Mouse (Mus musculus): ENCODE measurements around the gene Cdip1. TPM values are rescaled to one million over a fixed set of nuclear protein-coding genes. Genes with fewer than 3 reads are reported as not detected.

Gene Cdip1
- polyA plus RNA-seq, 1 experiment: 263 TPM

DNA sequence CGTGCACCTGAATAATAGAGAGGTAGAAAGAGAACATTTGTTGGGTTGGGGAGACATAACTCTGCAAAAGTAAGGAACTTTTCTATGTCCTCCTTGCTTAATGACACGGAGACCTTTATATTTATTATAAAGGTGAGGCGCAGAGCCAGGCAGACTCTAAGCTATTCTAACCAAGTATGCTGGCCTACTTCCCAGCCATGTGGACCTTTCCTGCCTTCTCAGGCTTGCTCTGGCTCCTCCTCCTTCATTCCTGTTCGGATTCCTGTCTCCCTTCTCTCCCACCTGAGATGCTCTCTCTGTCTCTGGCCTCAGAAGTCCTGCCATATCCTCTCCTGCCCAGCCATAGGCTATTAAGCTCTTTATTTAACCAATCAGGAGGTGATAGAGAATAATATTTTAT, 64.8 kb downstream of the Cdip1 start:
- no peaks in the 10 kb centered on the region; the same call in 1 of the 2 replicates for H3K4me1 ChIP-seq (ENCODE audit: control insufficient read depth, insufficient read depth, low read length)
- TF ChIP-seq CTCF (IDR thresholded peaks at IDR 0.05; ENCODE audit: borderline replicate concordance, insufficient read depth, low read depth, low read length) (no peak), POLR2A (IDR thresholded peaks at IDR 0.05; ENCODE audit: borderline replicate concordance, insufficient read depth, low read length) (no peak)
- no peak overlapping the region for H3K4me3 ChIP-seq (replicated peaks; ENCODE audit: insufficient read depth, low read depth, low read length)
- H3K27ac ChIP-seq (ENCODE audit: insufficient read depth, low read length): no peak overlapping the region
- H3K27me3 ChIP-seq (ENCODE audit: control insufficient read depth, insufficient read depth, low read length): no peaks in the 10 kb centered on the region
- no peak for DNase-seq
- 74% methylated on average over 4 of the region's 4 CpGs for WGBS

DNA sequence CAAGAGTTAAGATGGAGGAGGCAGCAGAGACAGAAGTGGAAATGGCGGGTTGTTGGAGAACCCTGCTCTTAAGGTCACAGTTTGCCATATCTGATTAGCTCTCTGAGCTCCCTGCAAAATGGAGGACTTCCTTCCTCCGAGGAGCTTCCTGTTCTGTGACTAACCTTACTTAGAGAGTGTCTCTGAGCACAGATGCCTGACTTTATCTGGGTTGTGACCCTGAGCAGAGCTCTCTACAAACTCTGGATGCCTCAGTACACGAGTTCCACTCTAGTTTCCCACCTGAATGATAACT, 67.2 kb downstream of the Cdip1 start:
- Histone ChIP-seq H3K27me3 (ENCODE audit: control insufficient read depth, insufficient read depth, low read length) (no peaks in the 10 kb centered on the region), H3K4me1 (ENCODE audit: control insufficient read depth, insufficient read depth, low read length) (no peaks in the 10 kb centered on the region; the same call in 1 of the 2 replicates), H3K4me3 (replicated peaks; ENCODE audit: insufficient read depth, low read depth, low read length) (no peak overlapping the region), H3K27ac (ENCODE audit: insufficient read depth, low read length) (no peak overlapping the region)
- 73% methylated on average over 3 of the region's 3 CpGs for WGBS
- TF ChIP-seq POLR2A (IDR thresholded peaks at IDR 0.05; ENCODE audit: borderline replicate concordance, insufficient read depth, low read length) (no peak), CTCF (IDR thresholded peaks at IDR 0.05; ENCODE audit: borderline replicate concordance, insufficient read depth, low read depth, low read length) (no peak)
- DNase-seq: no peak

GRCm38 (mm10) chr16:4722128-4722914, 67.8 kb downstream of the Cdip1 start:
- TF ChIP-seq POLR2A (IDR thresholded peaks at IDR 0.05; ENCODE audit: borderline replicate concordance, insufficient read depth, low read length) (no peak), CTCF (IDR thresholded peaks at IDR 0.05; ENCODE audit: borderline replicate concordance, insufficient read depth, low read depth, low read length) (no peak)
- 76% methylated on average over 7 of the region's 7 CpGs for WGBS
- DNase-seq: no peak
- H3K27ac ChIP-seq (ENCODE audit: insufficient read depth, low read length): no peak overlapping the region
- no peaks in the 10 kb centered on the region for H3K27me3 ChIP-seq (ENCODE audit: control insufficient read depth, insufficient read depth, low read length)
- no peak overlapping the region for H3K4me3 ChIP-seq (replicated peaks; ENCODE audit: insufficient read depth, low read depth, low read length)
- no peaks in the 10 kb centered on the region; the same call in 1 of the 2 replicates for H3K4me1 ChIP-seq (ENCODE audit: control insufficient read depth, insufficient read depth, low read length)

- TF ChIP-seq CTCF (IDR thresholded peaks at IDR 0.05; ENCODE audit: borderline replicate concordance, insufficient read depth, low read depth, low read length) (no peak), POLR2A (IDR thresholded peaks at IDR 0.05; ENCODE audit: borderline replicate concordance, insufficient read depth, low read length) (peak; percentile 30; the same call in 1 of the 2 replicates)
- no peaks in the 10 kb centered on the region for H3K27me3 ChIP-seq (ENCODE audit: control insufficient read depth, insufficient read depth, low read length)
- peak within 1 kb of the TSS; percentile 92 for H3K27ac ChIP-seq (ENCODE audit: insufficient read depth, low read length)
- peak; percentile 83 to 86 for DNase-seq
- peak within 1 kb of the TSS; percentile 95 for H3K4me3 ChIP-seq (replicated peaks; ENCODE audit: insufficient read depth, low read depth, low read length)
- WGBS: 5% methylated on average over 33 of the region's 33 CpGs
- H3K4me1 ChIP-seq (ENCODE audit: control insufficient read depth, insufficient read depth, low read length): peaks cover 9% of the 10 kb centered on the region
Observed at GRCm38 (mm10) chr16:4718753-4719518, 71.2 kb downstream of the Cdip1 start, which contains the start of gene Nmral1. Gene Nmral1 (minus strand): TSS chr16:4719356.

DNA sequence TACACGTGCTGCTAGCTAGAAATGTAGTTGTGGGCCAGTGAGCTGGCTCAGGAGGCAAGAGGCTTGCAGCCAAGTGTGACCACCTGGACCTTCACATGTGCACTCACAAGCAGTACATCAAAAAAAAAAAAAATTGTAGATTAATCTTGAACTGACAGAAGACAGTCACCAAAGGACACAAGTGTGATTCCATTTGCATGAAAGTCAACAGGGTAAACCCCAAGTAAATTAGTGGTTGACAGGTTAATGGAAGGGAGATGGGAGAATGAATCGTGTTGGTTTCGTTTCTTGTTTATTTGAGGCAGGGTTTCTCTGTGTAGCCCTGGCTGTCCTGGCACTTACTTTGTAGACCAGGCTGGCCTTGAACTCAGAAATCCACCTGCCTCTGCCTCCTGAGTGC, 72.2 kb downstream of the Cdip1 start:
- no peak overlapping the region for H3K4me3 ChIP-seq (replicated peaks; ENCODE audit: insufficient read depth, low read depth, low read length)
- H3K27me3 ChIP-seq (ENCODE audit: control insufficient read depth, insufficient read depth, low read length): no peaks in the 10 kb centered on the region
- H3K27ac ChIP-seq (ENCODE audit: insufficient read depth, low read length): no peak overlapping the region
- TF ChIP-seq POLR2A (IDR thresholded peaks at IDR 0.05; ENCODE audit: borderline replicate concordance, insufficient read depth, low read length) (no peak), CTCF (IDR thresholded peaks at IDR 0.05; ENCODE audit: borderline replicate concordance, insufficient read depth, low read depth, low read length) (no peak)
- 45% methylated on average over 3 of the region's 3 CpGs for WGBS
- H3K4me1 ChIP-seq (ENCODE audit: control insufficient read depth, insufficient read depth, low read length): peaks cover 15% of the 10 kb centered on the region
- no peak for DNase-seq

- no peaks in the 10 kb centered on the region for H3K27me3 ChIP-seq (ENCODE audit: control insufficient read depth, insufficient read depth, low read length)
Observed at GRCm38 (mm10) chr16:4713861-4714710, 76.0 kb downstream of the Cdip1 start.

GRCm38 (mm10) chr16:4711173-4711572, 78.9 kb downstream of the Cdip1 start:
- H3K27ac ChIP-seq (ENCODE audit: insufficient read depth, low read length): no peak overlapping the region; the same call in 1 of the 2 replicates
- no peak overlapping the region for H3K4me3 ChIP-seq (replicated peaks; ENCODE audit: insufficient read depth, low read depth, low read length)
- no peaks in the 10 kb centered on the region for H3K27me3 ChIP-seq (ENCODE audit: control insufficient read depth, insufficient read depth, low read length)
- H3K4me1 ChIP-seq (ENCODE audit: control insufficient read depth, insufficient read depth, low read length): peaks cover 15% of the 10 kb centered on the region
- TF ChIP-seq CTCF (IDR thresholded peaks at IDR 0.05; ENCODE audit: borderline replicate concordance, insufficient read depth, low read depth, low read length) (no peak), POLR2A (IDR thresholded peaks at IDR 0.05; ENCODE audit: borderline replicate concordance, insufficient read depth, low read length) (no peak)
- WGBS: 95% methylated on average over 4 of the region's 4 CpGs
- no peak for DNase-seq

More at GRCm38 (mm10) chr16:4713861-4714710, 76.0 kb downstream of the Cdip1 start:
- H3K4me3 ChIP-seq (replicated peaks; ENCODE audit: insufficient read depth, low read depth, low read length): no peak overlapping the region
- 37% methylated on average over 17 of the region's 17 CpGs for WGBS
- no peak for TF ChIP-seq POLR2A (IDR thresholded peaks at IDR 0.05; ENCODE audit: borderline replicate concordance, insufficient read depth, low read length)
- TF ChIP-seq CTCF (IDR thresholded peaks at IDR 0.05; ENCODE audit: borderline replicate concordance, insufficient read depth, low read depth, low read length): no peak
- H3K4me1 ChIP-seq (ENCODE audit: control insufficient read depth, insufficient read depth, low read length): peaks cover 15% of the 10 kb centered on the region
- DNase-seq: peak; percentile 72 to 76
- H3K27ac ChIP-seq (ENCODE audit: insufficient read depth, low read length): peak overlapping the region; percentile 87
